Mouse (Mus musculus): ENCODE measurements around the gene Col25a1.

GRCm38 (mm10) chr3:130413239-130413638 is 281.9 kb downstream of the Col25a1 start:
- TF ChIP-seq CTCF (IDR thresholded peaks at IDR 0.05; ENCODE audit: low read depth) = no peak
- TF ChIP-seq EP300 (IDR thresholded peaks at IDR 0.05; ENCODE audit: low read depth) = no peak

All from liver, embryonic 14.5 days (tissue).